Mouse (Mus musculus): ENCODE measurements around the gene Clstn3.
"Not testable (repeated sequence)": the region's sequence is repeated elsewhere in the genome, so short reads cannot be mapped to it uniquely, and the experiment has no call there.

The Clstn3 gene

DNA sequence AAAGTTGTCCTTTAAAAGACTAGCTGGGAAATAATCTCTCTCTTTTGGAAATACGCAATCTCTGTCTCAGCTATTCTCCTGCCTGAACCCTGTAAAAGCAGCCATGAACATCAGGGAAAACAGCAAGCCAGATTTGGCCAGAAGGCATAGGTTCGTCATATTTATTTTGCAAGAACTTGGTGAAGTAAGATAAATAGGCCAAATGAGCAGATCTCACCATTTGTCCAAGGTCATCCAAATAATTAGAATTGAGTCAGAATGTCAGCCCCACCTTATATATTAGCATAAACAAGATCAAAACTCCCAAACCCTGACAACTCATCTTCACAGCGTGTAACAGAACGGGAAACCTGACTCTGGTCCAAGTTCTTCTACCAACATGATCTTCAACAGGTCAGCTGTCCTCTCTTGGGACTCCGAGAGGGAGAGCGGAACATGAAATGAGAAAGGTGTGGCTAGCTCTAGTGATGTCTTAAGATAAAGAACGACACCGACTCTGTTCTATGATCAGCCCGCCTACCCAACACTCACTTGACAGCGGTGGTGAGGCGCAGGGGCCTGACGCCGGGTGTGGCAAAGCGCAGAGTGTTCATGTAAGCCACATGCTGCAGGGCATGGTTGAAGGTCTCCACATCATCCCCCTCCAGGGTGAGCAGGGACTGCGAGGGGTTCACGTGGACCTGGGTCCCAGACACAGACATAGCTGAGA, 15.5 kb downstream of the Clstn3 start:
- DNase-seq (ENCODE audit: low spot score) = no peak

DNA sequence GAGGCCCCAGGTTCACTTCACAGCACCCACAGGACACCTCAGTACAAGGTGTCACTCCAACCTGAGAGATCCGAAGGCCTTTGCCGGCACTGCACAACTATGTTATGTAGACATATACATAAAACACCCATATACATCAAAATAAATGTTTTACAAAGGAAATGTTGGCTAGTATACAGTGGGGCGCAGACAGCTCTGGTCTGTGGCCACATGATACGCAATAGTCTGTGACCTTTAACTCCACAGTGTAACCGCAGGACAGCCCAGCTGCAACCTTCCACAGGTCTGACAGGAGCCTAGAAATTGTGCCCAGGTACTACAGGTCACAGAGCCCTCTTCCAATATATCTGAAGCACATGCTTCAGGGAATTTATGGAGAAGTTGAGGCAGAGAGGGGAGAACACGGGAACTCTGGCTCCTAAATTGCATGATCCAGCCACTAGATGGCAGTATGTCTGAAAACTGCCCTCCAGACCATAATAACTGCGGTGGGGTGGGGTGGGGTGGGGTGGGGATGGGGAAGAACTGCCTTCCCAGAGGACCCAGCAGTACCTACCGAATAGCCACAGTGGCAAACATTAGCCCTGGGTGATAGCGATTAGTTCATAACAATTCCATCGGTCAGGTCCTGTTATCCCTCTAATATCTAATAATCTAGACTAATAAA, 16.3 kb downstream of the Clstn3 start:
- no peak for DNase-seq (ENCODE audit: low spot score)

DNA sequence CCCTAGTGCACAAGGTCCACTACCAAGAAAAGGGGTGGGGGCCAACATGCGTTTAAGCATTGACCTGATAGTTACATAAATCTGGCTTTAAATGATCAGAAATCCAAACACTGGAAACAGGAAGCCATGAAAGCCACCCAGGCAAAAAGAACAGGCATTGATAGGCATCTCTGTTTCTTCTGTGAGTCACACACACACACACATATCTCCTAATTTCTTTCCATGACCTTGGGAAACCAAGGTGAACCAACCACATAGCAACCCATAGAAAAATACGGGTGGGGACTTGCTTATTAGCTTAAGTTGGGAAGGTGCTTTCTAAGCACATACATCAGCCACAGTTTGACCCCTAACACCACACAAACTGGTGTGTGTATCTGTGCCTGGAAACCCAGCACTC, 17.2 kb downstream of the Clstn3 start:
- DNase-seq (ENCODE audit: low spot score) = no peak

DNA sequence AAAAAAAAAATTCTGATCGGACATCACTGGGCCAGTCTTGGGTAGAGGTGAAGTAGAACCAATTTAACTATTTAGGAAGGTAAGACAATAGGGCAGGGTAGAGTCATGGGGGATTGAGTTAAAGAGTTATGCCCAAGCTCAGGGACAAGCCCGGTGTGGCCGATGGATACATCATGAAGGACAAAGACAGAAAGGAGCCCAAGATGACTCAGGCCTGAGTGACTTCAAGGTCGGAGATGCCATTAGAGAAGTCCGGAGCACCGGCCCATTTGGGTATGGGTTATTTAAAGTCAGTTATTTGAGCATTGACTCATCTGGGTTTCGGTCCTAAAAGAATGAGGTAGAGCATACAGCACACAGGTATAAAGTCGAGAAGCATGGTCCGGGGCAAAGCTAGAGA, 18.1 kb downstream of the Clstn3 start:
- DNase-seq (ENCODE audit: low spot score) = no peak

DNA sequence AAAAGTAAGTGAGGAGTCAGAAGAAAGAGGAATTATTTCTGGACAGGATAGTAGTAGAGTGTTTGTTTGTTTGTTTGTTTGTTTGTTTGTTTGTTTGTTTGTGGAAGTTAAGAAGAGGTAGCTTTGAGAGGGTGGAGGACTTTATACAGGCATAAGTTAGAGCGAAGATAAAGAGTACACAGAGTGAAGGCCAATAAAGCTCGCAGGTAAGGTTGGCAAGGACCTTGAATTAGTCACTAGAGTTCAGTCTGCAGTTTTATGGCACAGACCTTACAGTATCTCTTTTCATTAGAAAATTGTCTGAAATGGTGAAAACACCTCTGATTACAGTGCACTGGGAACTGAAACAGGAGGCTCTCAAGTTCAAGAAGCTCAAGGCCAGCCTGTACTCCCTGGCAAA, 18.6 kb downstream of the Clstn3 start:
- DNase-seq (ENCODE audit: low spot score) = no peak

DNA sequence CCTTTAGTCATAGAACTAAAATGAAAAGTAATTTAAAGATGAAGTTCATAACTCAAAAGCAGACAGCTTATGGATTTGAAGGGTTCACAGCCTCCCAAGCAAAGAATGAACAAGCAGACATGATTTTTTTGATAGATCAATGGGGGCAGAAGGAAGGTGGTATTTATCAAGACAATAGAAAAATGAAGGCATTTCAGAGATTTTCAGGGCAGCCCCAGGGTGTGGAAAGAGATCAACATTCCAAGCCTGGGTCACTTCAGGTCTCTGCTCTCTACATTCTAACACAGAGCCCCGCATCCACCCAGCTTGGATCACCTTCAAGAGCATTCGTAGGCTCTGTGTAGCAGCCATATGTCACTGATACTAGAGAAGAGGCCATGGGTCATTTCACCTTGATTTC, 21.3 kb downstream of the Clstn3 start:
- no peak for DNase-seq (ENCODE audit: low spot score)

DNA sequence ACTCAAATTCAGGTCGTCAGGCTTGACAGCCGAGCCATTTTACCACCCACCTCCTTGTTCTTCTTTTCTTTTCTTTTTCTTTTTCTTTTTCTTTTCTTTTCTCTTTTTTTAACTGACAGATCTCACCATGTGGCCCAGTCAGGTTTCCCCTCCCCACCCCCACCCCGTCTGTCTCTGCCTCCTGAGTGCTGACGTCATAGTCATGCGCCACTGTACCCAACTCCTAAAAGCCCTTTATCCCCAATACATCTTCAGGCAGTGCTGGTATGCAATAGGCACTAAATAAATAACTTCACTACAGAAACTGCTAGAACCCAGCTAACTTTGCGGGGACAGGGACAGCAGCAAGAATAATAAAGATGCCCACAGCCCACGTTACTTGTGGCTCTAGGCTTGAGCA, 28.3 kb downstream of the Clstn3 start:
- no peak for DNase-seq (ENCODE audit: low spot score)

DNA sequence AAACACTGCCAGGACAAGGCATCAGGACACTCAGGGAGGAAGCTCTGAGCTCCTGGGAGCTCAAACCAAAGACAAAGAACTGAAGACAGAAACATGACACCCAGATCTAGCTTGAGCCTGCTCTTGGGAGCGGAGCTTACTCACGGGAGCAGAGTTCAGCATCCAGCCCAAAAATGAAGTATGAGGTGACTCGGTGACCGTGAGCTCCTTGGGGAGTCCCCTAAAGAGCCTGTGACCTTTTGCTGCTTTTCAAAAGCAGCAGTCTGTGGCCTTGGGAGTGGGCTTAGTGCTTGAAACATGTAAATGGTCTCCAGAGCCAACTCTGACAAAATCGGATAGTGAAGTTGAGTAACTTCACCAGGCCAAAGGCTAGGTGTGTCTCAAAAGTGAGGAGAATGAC, 29.4 kb downstream of the Clstn3 start:
- DNase-seq (ENCODE audit: low spot score) = peak; percentile 75

DNA sequence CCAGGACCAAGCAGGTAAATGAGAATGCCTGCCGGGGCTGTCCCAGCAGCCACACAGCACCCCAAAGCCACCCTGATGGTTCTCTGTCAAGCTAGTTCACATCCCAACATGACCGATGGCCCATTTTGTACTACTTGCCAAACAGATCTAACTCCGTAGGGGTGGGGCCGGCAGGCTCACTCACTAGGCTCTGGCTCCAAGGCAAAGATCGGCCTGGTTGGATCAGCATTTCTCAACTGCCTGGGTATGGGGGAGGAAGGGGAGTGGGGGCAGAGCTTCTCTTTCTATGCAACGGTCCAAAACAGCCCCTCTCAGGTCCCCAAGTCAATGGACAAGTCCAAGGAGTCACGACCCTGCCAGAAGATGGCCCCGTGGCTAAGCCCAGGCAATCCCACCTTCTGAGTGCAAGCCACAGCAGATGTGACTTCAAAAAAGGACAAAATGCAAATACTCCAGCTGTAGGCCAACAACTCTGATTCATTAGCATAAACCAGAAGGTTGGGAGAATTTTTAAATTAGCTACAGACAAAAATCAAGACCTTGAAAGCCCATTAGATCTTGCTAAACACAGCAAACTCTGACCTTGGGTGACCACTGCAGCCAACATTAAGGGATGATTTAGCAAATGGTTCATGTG, 30.8 kb downstream of the Clstn3 start:
- peak; percentile 85 for DNase-seq (ENCODE audit: low spot score)

DNA sequence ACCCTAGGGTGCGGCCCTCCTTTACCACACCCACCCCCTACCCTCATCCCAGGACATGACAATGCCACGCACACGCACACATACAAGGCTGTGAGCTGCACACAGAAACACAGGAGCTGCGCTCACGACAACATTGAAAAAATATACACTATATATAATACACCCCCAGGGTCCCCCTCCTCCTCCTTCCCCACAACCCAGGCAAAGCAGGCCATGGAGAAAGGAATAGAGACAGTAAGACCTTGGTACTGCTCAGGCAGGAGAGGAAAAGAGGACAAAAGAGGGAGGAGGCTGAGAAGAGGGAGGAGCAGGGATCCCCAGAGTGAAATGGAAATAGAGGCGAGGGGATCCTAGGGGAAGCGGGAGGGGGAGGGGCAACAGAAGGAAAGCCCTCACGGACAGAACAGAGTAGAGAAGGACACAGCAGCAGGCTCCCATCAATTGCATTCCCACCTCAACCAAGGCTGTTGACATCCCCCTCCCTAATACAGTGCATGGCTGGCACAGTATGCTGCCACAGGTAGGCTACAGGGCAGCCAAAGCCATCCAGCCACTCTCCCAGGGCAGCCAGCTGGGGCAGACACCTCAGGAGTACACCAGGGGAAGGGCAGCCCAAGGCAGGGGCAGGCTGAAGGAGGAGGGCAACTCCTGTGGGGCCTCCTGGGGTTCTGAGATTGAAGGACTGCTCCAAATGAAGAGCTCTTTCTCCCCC, 33.7 kb downstream of the Clstn3 start:
- no peak for DNase-seq (ENCODE audit: low spot score)

DNA sequence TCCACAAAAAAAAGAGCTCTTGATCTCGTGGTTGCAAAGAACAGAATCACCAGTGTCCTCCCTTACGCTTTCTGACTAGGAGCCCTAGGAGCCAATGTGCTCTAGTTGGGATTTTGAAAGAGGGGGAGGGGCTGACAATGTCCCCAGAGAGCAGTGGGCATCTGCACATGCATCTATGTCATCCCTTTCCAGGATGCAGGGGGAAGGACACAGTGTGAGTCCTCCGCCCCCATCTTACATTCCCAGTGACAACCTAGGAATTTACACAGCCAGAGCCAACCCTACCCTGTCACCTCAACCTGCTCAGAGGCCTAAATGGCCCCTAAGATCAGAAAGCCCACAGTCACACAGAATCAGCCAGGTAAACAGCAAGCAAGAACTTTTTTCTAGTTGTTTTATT, 34.2 kb downstream of the Clstn3 start:
- no peak for DNase-seq (ENCODE audit: low spot score)

DNA sequence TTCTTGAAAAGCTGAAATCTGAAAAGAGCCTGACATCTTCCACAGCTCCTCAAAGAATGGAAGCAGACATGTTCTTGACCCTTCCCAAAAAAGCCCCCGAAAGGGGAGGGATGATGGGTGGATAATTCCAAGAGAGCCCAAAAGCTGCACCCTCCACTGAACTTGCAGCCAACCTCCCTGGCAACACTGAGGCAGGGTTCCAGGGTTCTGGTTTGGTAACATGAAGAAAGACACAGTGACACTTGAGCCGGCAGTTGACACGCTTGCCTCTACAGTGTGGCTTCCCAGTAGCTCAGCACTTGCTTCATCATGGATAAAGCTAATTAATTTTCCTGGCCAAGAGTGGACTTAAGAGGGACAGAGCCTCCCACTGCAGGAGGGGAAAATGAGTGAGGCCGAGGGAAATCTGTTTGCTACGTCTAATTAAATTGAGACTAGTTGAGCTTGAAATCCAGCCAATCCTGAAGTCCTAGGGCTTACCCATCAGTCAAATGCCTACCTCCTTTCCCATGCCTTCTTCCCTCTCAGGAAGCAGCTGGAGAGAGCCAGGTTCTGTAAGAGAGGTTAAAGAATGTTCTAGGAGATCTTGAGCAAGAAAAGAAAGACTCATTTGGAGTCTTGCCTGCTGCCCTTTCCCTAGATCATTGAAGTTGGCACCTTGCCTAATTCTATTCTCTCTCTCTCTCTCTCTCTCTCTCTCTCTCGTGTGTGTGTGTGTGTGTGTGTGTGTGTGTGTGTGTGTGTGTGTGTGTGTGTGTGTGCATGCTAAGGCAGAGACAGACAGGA, 36.6 kb downstream of the Clstn3 start:
- DNase-seq (ENCODE audit: low spot score) = peak; percentile 87

DNA sequence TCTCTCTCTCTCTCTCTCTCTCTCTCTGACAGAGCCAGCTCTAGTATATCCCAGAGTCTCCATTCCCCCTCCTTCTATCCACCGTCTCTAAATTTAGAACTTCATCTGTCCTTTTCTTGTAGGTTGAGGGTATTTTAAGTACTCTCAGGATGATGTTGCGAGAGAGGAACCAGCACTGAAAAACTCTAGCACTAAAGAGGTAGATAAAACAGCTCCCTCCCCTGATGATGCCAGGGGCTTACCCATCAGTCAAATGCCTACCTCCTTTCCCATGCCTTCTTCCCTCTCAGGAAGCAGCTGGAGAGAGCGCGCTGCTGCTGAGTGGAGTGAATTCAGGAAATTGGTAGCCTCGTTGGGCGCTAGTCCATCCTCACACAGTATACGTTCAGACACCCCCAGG, 37.3 kb downstream of the Clstn3 start:
- DNase-seq (ENCODE audit: low spot score) = no peak

DNA sequence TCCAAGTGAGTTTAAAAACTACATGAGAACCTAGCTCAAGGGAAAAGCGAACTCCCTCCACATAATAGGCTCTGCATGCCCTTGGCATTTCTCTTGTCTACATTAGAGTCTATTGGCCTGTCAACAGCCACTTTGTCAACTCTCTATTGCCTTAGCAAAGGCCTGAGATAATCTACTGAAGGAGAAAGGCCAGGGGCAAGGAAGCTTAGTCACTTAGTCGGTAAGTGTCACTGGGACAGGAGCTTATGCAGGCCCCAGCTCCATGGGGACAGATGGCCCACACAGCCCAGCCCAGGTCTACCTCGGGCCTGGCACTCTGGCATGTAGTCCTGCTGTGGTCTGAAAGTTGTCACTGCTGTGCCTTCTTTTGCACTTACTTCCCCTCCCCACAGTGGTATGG, 38.0 kb downstream of the Clstn3 start:
- DNase-seq (ENCODE audit: low spot score) = peak; percentile 57

DNA sequence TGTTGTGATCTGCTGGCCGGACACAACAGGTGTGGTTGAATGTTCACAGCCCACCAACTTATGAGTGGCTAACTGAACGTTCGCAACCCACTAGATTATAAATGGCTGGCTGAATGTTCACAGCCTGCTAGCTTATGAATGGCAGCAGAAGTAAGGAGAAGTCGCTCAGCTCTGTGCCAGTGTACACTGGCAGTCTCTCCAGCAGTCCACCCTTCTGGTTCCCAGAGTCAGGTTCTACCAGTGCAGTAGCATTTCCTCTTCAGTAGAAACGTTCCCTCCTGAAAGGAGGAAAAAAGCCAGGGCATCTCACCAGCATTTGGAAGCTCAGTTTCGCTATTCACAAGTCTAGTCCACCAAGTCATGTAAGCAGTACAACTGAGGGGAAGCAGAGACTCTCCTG, 39.1 kb downstream of the Clstn3 start:
- DNase-seq (ENCODE audit: low spot score) = no peak

DNA sequence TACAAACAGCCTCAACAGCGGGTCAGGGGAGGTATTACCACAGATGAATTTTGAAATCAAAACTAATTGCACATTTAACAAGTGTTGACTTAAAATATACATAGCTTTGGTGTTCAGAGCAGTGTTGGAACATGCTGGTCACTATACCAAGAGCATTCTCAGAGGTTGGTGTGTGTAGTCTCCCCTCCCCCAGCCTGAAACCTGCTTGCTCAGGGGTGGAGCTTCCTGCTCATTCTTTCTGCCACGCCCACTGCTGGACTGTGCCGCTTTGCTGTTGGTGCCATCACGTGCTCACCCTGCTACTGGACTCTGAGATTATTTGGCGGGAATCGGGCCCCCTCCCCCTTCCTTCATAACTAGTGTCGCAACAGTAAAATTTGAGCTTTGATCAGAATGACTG, 39.6 kb downstream of the Clstn3 start:
- not testable (repeated sequence) for DNase-seq (ENCODE audit: low spot score)

DNA sequence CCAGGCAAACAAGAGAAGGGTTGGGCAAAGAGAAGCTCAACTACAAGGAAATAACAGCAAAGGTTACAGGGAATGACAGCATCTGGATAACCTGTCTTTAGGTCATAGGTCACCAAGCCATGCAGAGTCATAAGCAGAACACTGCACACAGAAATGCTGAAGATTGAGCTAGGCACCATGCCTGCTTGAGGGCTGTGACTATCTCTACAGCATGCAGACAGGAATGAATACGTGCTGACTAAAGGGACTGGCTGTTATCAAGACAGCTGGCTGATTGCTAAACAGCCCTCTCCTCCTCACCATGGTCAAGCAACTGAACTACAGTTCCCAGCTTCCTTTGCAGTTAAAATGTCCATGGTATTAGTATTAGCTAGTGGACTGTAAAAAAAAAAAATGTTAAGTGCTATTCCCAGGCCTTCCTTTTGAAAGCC, 40.5 kb downstream of the Clstn3 start:
- DNase-seq (ENCODE audit: low spot score) = peak; percentile 85

DNA sequence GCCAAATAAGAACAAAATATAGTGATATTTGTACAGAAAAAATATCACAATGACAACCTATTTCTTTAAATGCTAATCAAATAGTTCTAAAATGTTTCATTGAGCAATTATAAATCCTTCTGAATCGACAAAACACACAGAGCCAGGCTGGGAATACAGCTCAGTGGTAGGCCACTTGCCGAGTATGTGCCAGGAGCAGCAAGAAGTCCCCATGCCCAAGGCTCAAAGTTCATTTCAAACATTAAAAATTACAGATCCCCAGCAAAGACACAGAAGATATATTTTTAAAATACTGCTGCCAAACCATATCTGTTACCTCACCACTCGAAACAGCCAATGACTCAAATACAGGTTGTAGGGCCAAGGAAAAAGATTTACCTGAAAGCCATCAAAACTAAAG, 45.9 kb downstream of the Clstn3 start:
- DNase-seq (ENCODE audit: low spot score) = no peak

DNA sequence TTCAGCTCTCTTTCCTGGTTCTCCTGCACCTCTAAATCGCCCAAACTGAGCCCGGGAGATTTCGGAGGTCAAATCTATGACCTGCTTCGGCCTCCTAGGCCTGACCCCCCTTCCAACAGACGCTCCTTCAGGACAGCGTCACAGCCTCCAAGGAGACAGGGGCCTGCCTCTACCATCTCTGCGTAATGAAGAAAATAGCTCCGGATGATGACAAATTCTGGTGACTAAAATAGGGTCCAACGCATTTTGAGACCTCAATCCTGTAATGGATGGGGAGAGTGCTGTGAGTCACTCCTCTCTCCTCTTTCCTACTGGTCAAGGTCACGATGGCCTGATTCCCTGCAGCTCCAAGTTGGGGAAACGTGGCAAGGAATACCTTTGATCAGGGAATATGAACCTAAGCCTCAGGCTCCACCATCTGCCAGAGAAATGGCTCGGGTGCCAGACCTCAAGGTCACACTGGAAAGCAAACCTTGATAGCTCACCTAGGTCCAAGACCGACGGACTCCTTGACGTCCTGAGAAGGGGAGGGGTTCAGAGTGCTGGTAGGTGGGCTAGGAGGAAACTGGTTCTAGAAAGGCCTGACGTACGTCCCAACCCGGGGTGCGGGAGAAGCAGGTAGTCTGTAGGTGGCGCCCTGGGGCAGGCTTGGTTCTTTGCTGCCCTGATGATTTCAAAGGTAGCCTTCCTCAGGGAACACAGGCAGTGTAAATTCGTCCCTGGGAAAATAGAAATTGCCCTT, 49.1 kb downstream of the Clstn3 start:
- peak; percentile 91 for DNase-seq (ENCODE audit: low spot score)

DNA sequence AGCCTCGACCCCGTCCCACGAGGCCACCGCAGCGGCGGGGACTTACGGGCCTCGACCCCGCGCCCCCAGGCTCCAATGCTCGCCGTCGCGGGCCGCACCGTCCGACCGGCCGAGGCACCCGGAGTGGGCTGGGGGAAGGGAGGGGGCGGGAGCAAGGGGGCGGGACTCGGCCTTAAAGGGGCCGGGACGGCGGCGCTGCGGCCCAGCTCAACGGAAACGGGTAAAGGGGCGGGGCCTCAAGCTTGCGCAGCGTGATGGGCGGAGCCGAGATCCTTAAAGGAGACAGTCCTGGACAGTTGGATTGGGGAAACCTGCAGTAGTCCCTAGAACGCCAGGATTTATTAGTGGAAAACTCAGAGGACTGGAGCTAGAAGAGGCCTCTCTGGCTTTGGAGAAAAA, 49.7 kb downstream of the Clstn3 start, which contains the start of gene Pex5:
TSS of gene Pex5 (minus strand) at position 141 of the 399 bp plus-strand sequence.
- peak; percentile 98 for DNase-seq (ENCODE audit: low spot score)
